Comparison of ENCODE assay signal across 25 mouse cellular contexts in the genomic region with DNA sequence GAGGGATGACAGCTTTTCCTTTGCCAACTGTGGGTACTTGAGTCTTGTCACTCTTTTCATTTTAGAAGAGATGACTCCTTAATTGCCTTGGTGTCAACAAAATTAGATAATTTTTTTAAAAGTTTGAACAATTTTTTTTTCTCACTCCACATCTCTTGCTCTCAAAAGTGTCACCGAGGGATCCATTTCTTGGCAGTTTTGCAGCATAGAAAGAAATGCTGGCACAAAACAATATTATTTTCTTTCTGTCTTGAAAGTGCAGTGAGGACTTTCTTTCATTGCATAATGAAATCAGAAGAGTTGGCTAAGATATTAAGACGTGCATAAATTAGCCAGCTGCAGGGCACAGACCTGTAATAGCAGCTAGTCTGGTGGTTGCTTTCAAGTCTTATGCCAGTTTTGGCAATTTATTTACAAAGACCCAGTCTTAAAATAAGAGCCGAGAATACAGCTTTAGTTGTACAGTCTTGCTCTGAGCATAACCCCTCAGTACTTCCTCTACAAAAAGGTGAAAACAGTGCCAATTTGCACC.
DNase-seq lines count a peak whose midpoint lies in the region; ATAC-seq lines count a peak whose summit lies in the region.
"Had no signal": no experiment of that assay in that cellular context is flagged by ENCODE, and none has a peak within 500 bp of the region (broad histone marks: within the 10 kb centered on the region; RNA-seq: fewer than 3 reads in every experiment).

No protein-coding gene starts in this region.

- H3K9ac ChIP-seq in forebrain, embryonic 14.5 days (ENCODE audit: low read length), result no peak overlapping the region
- no peak overlapping the region for H3K9ac ChIP-seq in forebrain, embryonic 11.5 days (ENCODE audit: low read length)
- no peak overlapping the region for H3K9ac ChIP-seq in forebrain, embryonic 16.5 days (replicated peaks; ENCODE audit: low read depth, low read length)
- no peak overlapping the region for H3K9ac ChIP-seq in forebrain, embryonic 13.5 days
- H3K9ac ChIP-seq: embryonic facial prominence, embryonic 12.5 days had no signal

- no peak overlapping the region for H3K4me2 ChIP-seq in forebrain, embryonic 14.5 days (ENCODE audit: low read length)
- H3K4me2 ChIP-seq in forebrain, embryonic 11.5 days (ENCODE audit: low read depth, low read length, severe bottlenecking), result no peak overlapping the region
- H3K4me2 ChIP-seq in forebrain, embryonic 16.5 days (ENCODE audit: low read length), result no peak overlapping the region
- H3K4me2 ChIP-seq in forebrain, embryonic 13.5 days, result no peak overlapping the region
- H3K4me2 ChIP-seq: embryonic facial prominence, embryonic 12.5 days had no signal

- peaks cover 27% of the 10 kb centered on the region for H3K4me1 ChIP-seq in forebrain, embryonic 14.5 days (ENCODE audit: control insufficient read depth, insufficient read depth, low read length)
- no peaks in the 10 kb centered on the region for H3K4me1 ChIP-seq in forebrain, embryonic 11.5 days (replicated peaks; ENCODE audit: control insufficient read depth, insufficient read depth, low read length)
- peaks cover 31% of the 10 kb centered on the region for H3K4me1 ChIP-seq in forebrain, embryonic 16.5 days (replicated peaks; ENCODE audit: control insufficient read depth, insufficient read depth, low read length)
- H3K4me1 ChIP-seq in forebrain, embryonic 13.5 days, result peaks cover 44% of the 10 kb centered on the region

- 33% methylated on average over 3 of the region's 3 CpGs for WGBS in forebrain, embryonic 14.5 days
- WGBS in forebrain, embryonic 11.5 days, result 80% methylated on average over 3 of the region's 3 CpGs
- WGBS in forebrain, embryonic 16.5 days, result 17% methylated on average over 3 of the region's 3 CpGs
- 52% methylated on average over 3 of the region's 3 CpGs for whole genome bisulfite sequencing in forebrain, embryonic 13.5 days

- H3K36me3 ChIP-seq in forebrain, embryonic 14.5 days (ENCODE audit: control insufficient read depth, insufficient read depth, low read length), result no peaks in the 10 kb centered on the region
- no peaks in the 10 kb centered on the region for H3K36me3 ChIP-seq in forebrain, embryonic 11.5 days (ENCODE audit: control insufficient read depth, insufficient read depth, low read length)
- H3K36me3 ChIP-seq in forebrain, embryonic 16.5 days (ENCODE audit: control insufficient read depth, insufficient read depth), result no peaks in the 10 kb centered on the region
- H3K36me3 ChIP-seq in forebrain, embryonic 13.5 days (ENCODE audit: poor library complexity, severe bottlenecking), result no peaks in the 10 kb centered on the region
- H3K36me3 ChIP-seq: embryonic facial prominence, embryonic 10.5 days; embryonic facial prominence, embryonic 12.5 days had no signal

- intact Hi-C loops in heart, postnatal 25 days (cut with DNase I), result no loop called here

- ATAC-seq in forebrain, embryonic 14.5 days, result no peak
- no peak for ATAC-seq in forebrain, embryonic 11.5 days (replicated peaks; ENCODE audit: low FRiP score)
- ATAC-seq in forebrain, embryonic 16.5 days, result peak; percentile 24; the same call in 1 of the 2 replicates
- ATAC-seq in forebrain, embryonic 13.5 days, result no peak
- ATAC-seq: activated CD4-positive, CD25-positive, alpha-beta regulatory T cell, adult 4 months; CD4-positive, CD25-positive, alpha-beta regulatory T cell, adult 4 months; Patski had no signal

- DNase-seq in forebrain, embryonic 14.5 days (ENCODE audit: low spot score), result peak; percentile 51
- DNase-seq in forebrain, embryonic 11.5 days (ENCODE audit: low spot score), result no peak
- peak; percentile 44 for DNase-seq in heart, adult 11 months
- DNase-seq in heart, postnatal 25 days (ENCODE audit: low spot score), result no peak
- DNase-seq in fat pad, adult 2 months (ENCODE audit: extremely low read depth, low read depth, low spot score), result peak; percentile 50
- no peak for DNase-seq in cerebellum, adult 9-10 months
- DNase-seq: adrenal gland, adult 2 months; adrenal gland, postnatal 10 days; adrenal gland, postnatal 25 days; B cell, adult 2 months; cerebellum, adult 11 months; cerebellum, adult 18-20 months; cerebellum, adult 8-10 months; cerebellum, postnatal 10 days; cerebellum, postnatal 25 days; gastrocnemius, adult 2 months had no signal

- H3K27ac ChIP-seq in forebrain, embryonic 14.5 days (ENCODE audit: low read depth, low read length), result no peak overlapping the region
- H3K27ac ChIP-seq in forebrain, embryonic 11.5 days (ENCODE audit: low read depth, low read length), result no peak overlapping the region
- H3K27ac ChIP-seq in forebrain, embryonic 16.5 days (ENCODE audit: low read length), result no peak overlapping the region
- H3K27ac ChIP-seq in forebrain, embryonic 13.5 days, result no peak overlapping the region
- H3K27ac ChIP-seq: embryonic facial prominence, embryonic 10.5 days; embryonic facial prominence, embryonic 12.5 days; gastrocnemius, adult 2 months had no signal

- no peaks in the 10 kb centered on the region for H3K9me3 ChIP-seq in forebrain, embryonic 14.5 days (replicated peaks; ENCODE audit: control insufficient read depth, low read length)
- H3K9me3 ChIP-seq in forebrain, embryonic 11.5 days (ENCODE audit: control insufficient read depth, low read length), result no peaks in the 10 kb centered on the region
- no peaks in the 10 kb centered on the region for H3K9me3 ChIP-seq in forebrain, embryonic 16.5 days (ENCODE audit: control insufficient read depth, low read length)
- H3K9me3 ChIP-seq in forebrain, embryonic 13.5 days (replicated peaks), result no peaks in the 10 kb centered on the region
- H3K9me3 ChIP-seq: embryonic facial prominence, embryonic 10.5 days; embryonic facial prominence, embryonic 12.5 days; G1E had no signal

- no peak overlapping the region for H3K4me3 ChIP-seq in forebrain, embryonic 14.5 days (ENCODE audit: low read depth, low read length)
- H3K4me3 ChIP-seq in forebrain, embryonic 11.5 days (ENCODE audit: low read depth, low read length), result no peak overlapping the region
- no peak overlapping the region for H3K4me3 ChIP-seq in forebrain, embryonic 16.5 days (replicated peaks; ENCODE audit: low read length)
- H3K4me3 ChIP-seq in forebrain, embryonic 13.5 days, result no peak overlapping the region
- H3K4me3 ChIP-seq: embryonic facial prominence, embryonic 10.5 days; embryonic facial prominence, embryonic 12.5 days; gastrocnemius, adult 2 months had no signal

- no peaks in the 10 kb centered on the region for H3K27me3 ChIP-seq in forebrain, embryonic 14.5 days (replicated peaks; ENCODE audit: control insufficient read depth, insufficient read depth, low read length)
- H3K27me3 ChIP-seq in forebrain, embryonic 11.5 days (ENCODE audit: control insufficient read depth, insufficient read depth, low read length), result no peaks in the 10 kb centered on the region
- no peaks in the 10 kb centered on the region for H3K27me3 ChIP-seq in forebrain, embryonic 16.5 days (replicated peaks; ENCODE audit: control insufficient read depth, insufficient read depth, low read length)
- peaks cover 4% of the 10 kb centered on the region; the same call in 1 of the 2 replicates for H3K27me3 ChIP-seq in forebrain, embryonic 13.5 days
- H3K27me3 ChIP-seq: CH12.LX; embryonic facial prominence, embryonic 12.5 days; Patski had no signal

Comparison
In these comparisons a context has a peak if more than half of its experiments do, and no peak if none do; other contexts are left out.
1. DNase-seq: peak in forebrain, embryonic 14.5 days (single experiment), heart, adult 11 months (single experiment) and fat pad, adult 2 months (single experiment); none in forebrain, embryonic 11.5 days (single experiment), heart, postnatal 25 days (single experiment) and cerebellum, adult 9-10 months (single experiment).